Mouse (Mus musculus): ENCODE results near the gene Hemk1.

DNA sequence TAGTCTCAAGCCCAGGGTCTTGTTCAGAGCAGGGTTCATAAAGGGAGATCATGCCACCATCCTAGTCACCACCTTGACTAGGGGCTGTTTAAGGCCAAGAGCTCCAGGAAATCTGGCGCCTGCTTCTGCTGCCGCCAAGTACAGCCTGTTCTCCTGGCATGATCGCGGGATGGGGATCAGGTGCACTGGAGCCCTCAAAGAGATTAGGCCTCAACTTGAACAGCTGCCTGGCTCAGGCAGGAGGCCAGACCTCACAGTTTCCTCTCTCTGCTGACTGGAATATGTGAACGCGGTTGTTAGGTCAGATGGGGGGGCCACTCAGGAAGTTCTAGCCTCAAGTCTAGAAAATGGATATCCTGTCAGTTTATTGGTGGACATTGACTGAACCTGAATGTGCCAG, 14.6 kb downstream of the Hemk1 start:
- no peak for TF ChIP-seq CTCF (IDR thresholded peaks at IDR 0.05; ENCODE audit: borderline replicate concordance, insufficient read depth, low read length)
- no peak for TF ChIP-seq POLR2A (IDR thresholded peaks at IDR 0.05; ENCODE audit: low read depth, low read length)

All from embryonic fibroblast, embryonic 13.5 days (primary cell).